Mouse (Mus musculus): ENCODE results near the gene N6amt1. TPM values are rescaled to one million over a fixed set of nuclear protein-coding genes. Genes with fewer than 3 reads are reported as not detected.

Gene N6amt1
- polyA plus RNA-seq, 1 experiment from 2014 or later = 9.2 TPM

- no peak overlapping the region for H3K27ac ChIP-seq
- H3K4me2 ChIP-seq = no peak overlapping the region
- H3K4me3 ChIP-seq (replicated peaks) = no peak overlapping the region
- H3K9me3 ChIP-seq (replicated peaks) = no peaks in the 10 kb centered on the region
- DNase-seq (no peak), ATAC-seq (ENCODE audit: low read depth) (no peak)
- WGBS (ENCODE audit: insufficient replicate concordance) = 84% methylated on average over 3 of the region's 3 CpGs
- no peak overlapping the region for H3K9ac ChIP-seq
- H3K36me3 ChIP-seq = peaks cover 58% of the 10 kb centered on the region
- no peaks in the 10 kb centered on the region for H3K27me3 ChIP-seq
- H3K4me1 ChIP-seq (replicated peaks) = no peaks in the 10 kb centered on the region
Measured at GRCm38 (mm10) chr16:87387444-87387977, 33.5 kb downstream of the N6amt1 start.

DNA sequence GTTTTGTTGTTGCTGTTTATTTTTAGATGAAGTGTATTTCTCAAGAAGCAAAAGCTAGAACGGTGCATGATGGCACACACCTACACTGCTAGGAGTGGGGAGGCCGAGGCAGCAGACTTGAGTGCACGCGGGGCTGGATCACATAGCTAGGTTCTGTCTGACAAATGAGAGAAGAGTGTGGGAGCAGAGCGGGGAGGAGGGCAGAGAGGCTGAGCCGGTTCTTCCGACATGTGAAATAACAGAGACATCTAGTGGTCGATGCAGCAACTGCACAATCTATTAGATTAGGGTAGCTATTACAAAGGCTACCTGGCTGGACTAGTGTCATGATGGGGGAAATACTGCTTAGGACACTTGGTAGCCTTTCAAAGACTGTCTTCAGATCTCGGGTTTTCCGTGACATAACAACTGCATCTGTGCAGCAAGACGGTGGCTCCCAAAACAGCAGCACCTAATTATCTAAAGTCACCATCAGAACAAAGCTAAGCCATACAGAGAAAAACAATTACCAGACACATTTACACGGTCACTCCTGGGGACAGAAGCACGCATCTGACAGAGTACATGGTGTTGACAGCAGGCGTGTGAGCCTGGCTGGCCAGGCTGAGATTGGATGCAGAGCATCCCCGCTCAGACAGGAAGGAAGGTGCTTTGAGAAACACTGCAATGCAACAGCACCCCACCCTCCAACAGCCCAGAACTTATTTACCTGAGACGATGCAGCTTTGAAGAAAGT lies 40.0 kb downstream of the N6amt1 start:
- ATAC-seq (ENCODE audit: low read depth) = no peak; the same call in 1 of the 2 replicates
- Histone ChIP-seq H3K9me3 (replicated peaks) (no peaks in the 10 kb centered on the region), H3K27me3 (no peaks in the 10 kb centered on the region), H3K4me3 (replicated peaks) (no peak overlapping the region), H3K4me1 (replicated peaks) (no peaks in the 10 kb centered on the region; the same call in 1 of the 2 replicates), H3K36me3 (peaks cover 69% of the 10 kb centered on the region), H3K9ac (no peak overlapping the region), H3K4me2 (no peak overlapping the region), H3K27ac (no peak overlapping the region)
- 56% methylated on average over 16 of the region's 16 CpGs for WGBS (ENCODE audit: insufficient replicate concordance)
- peak; percentile 10 for DNase-seq

DNA sequence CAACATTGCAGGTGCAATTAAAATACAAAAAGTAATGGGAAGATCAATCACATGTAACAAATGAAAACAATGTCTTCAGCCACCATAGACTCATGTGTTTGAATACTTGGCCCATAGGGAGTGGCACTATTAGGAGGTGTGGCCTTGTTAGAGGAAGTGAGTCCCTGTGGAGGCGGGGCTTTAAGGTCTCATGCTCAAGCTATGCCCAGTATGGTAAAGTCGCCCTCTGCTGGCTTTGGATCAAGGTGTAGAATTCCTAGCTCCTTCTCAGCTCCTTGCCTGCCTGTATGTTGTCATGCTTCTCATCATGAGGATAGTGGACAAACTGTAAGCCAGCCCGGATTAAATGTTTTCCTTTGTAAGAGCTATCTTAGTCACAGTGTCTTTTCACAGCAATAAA lies 51.0 kb downstream of the N6amt1 start:
- peaks cover 87% of the 10 kb centered on the region for H3K36me3 ChIP-seq

More for the DNA sequence above, 51.0 kb downstream of the N6amt1 start:
- DNase-seq = peak; percentile 47
- H3K4me1 ChIP-seq (replicated peaks) = no peaks in the 10 kb centered on the region
- H3K27me3 ChIP-seq = no peaks in the 10 kb centered on the region
- 72% methylated on average over 3 of the region's 3 CpGs for WGBS (ENCODE audit: insufficient replicate concordance)
- no peak overlapping the region for H3K27ac ChIP-seq
- H3K4me2 ChIP-seq = no peak overlapping the region
- no peaks in the 10 kb centered on the region for H3K9me3 ChIP-seq (replicated peaks)
- ATAC-seq (ENCODE audit: low read depth) = peak; percentile 84
- no peak overlapping the region for H3K9ac ChIP-seq
- H3K4me3 ChIP-seq (replicated peaks) = no peak overlapping the region

Other genes starting within 250 kb of the N6amt1 start
- gene Ltn1, start 78.4 kb downstream of the N6amt1 start, polyA plus RNA-seq (2015; fragmentation: Nextera tagmentation; extraction: Ambion mirVana) = 11.4 and 13.8 TPM in 2 replicates
- gene Rwdd2b, start 86.4 kb downstream of the N6amt1 start, polyA plus RNA-seq (2015; fragmentation: Nextera tagmentation; extraction: Ambion mirVana) = 6.8 TPM in 2 replicates
- 21.3 and 24.9 TPM in 2 replicates for gene Usp16, start 100.5 kb downstream of the N6amt1 start, polyA plus RNA-seq (2015; fragmentation: Nextera tagmentation; extraction: Ambion mirVana)
- 356 and 422 TPM in 2 replicates for gene Cct8, start 141.7 kb downstream of the N6amt1 start, polyA plus RNA-seq (2015; fragmentation: Nextera tagmentation; extraction: Ambion mirVana)
- not detected in 2 replicates for gene Map3k7cl, start 199.1 kb downstream of the N6amt1 start, polyA plus RNA-seq (2015; fragmentation: Nextera tagmentation; extraction: Ambion mirVana)

Data from liver, embryonic 13.5 days (tissue).